Mouse (Mus musculus) hindbrain, embryonic 15.5 days (tissue): ENCODE measurements around the gene Alox12b. TPM values are rescaled to one million over a fixed set of nuclear protein-coding genes. Genes with fewer than 3 reads are reported as not detected.

Source experiments
- ATAC-seq: fragments of 200-750 bp; cut with Nextera tagmentation; 2 replicates; pipeline ENCODE4 v1.8.0; 2017; ENCODE audit warnings: low read depth, moderate number of reproducible peaks, moderate TSS enrichment; ENCODE audit not compliant: low FRiP score
- H3K27ac ChIP-seq: fragments of 300-500 bp; sonication (generic); replicated peaks from 2 replicates; pipeline ENCODE4 v1.5.1; 2015; ENCODE audit warnings: mild to moderate bottlenecking, inconsistent platforms
- H3K27me3 ChIP-seq: fragments of 300-500 bp; sonication (generic); 2 replicates; pipeline ENCODE4 v1.6.1; 2015; ENCODE audit warnings: control low read depth, inconsistent platforms
- H3K36me3 ChIP-seq: fragments of 300-500 bp; sonication (generic); 2 replicates; pipeline ENCODE4 v1.6.1; 2015; ENCODE audit warnings: control low read depth, inconsistent platforms
- H3K4me1 ChIP-seq: fragments of 300-500 bp; sonication (generic); replicated peaks from 2 replicates; pipeline ENCODE4 v1.6.1; 2015; ENCODE audit warnings: control low read depth, inconsistent platforms
- H3K4me2 ChIP-seq: fragments of 300-500 bp; sonication (generic); 2 replicates; pipeline ENCODE4 v1.6.1; 2015; ENCODE audit warnings: moderate library complexity, mild to moderate bottlenecking, inconsistent platforms
- H3K4me3 ChIP-seq: fragments of 300-500 bp; sonication (generic); 2 replicates; pipeline ENCODE4 v1.5.1; 2015; ENCODE audit warnings: mild to moderate bottlenecking, inconsistent platforms
- H3K9ac ChIP-seq: fragments of 300-500 bp; sonication (generic); 2 replicates; pipeline ENCODE4 v1.6.1; 2015; ENCODE audit warnings: inconsistent platforms
- H3K9me3 ChIP-seq: fragments of 300-500 bp; sonication (generic); 2 replicates; pipeline ENCODE4 v1.6.1; 2016; ENCODE audit warnings: control low read depth, inconsistent platforms
- WGBS: fragments of 180-500 bp; shearing (Covaris S2); methylation state at CpG from one replicate; pipeline ENCODE4 v1.1.7; 2015; 5-methylcytosine and 5-hydroxymethylcytosine counted together
- polyA plus RNA-seq: library from polyadenylated mRNA; unstranded; fragments of >200 nt; fragmentation: Nextera tagmentation; extraction: Ambion mirVana; gene quantifications from 2 replicates; pipeline ENCODE4 v1.2.1, GENCODE M21; 2015

Gene Alox12b
- 0.35 and 0.72 TPM in 2 replicates for polyA plus RNA-seq

GRCm38 (mm10) chr11:69156800-69157199 lies at the start of gene Alox12b:
TSS of gene Alox12b (plus strand) at chr11:69156989.
- 2% methylated on average over 18 of the region's 18 CpGs for WGBS
- peaks cover 9% of the 10 kb centered on the region; the same call in 1 of the 2 replicates for H3K27me3 ChIP-seq
- H3K4me2 ChIP-seq, result peak within 1 kb of the TSS; percentile 53

GRCm38 (mm10) chr11:69107676-69108075 lies 49.1 kb upstream of the Alox12b start:
- 92% methylated on average over 11 of the region's 11 CpGs for WGBS
- no peak overlapping the region for H3K27ac ChIP-seq
- H3K4me3 ChIP-seq, result no peak overlapping the region
- no peak overlapping the region for H3K4me2 ChIP-seq
- H3K9me3 ChIP-seq, result no peaks in the 10 kb centered on the region
- H3K36me3 ChIP-seq, result peaks cover 66% of the 10 kb centered on the region
- H3K9ac ChIP-seq, result no peak overlapping the region
- no peaks in the 10 kb centered on the region for H3K27me3 ChIP-seq
- ATAC-seq, result no peak
- H3K4me1 ChIP-seq, result peaks cover 11% of the 10 kb centered on the region; the same call in 1 of the 2 replicates

More at GRCm38 (mm10) chr11:69156800-69157199, at the start of gene Alox12b:
- Histone ChIP-seq H3K9ac (no peak within 1 kb of the TSS; the same call in 1 of the 2 replicates), H3K9me3 (no peaks in the 10 kb centered on the region), H3K4me3 (peak within 1 kb of the TSS; percentile 25), H3K4me1 (peaks cover 8% of the 10 kb centered on the region), H3K36me3 (no peaks in the 10 kb centered on the region), H3K27ac (no peak within 1 kb of the TSS)
- ATAC-seq, result peak; percentile 51; the same call in 1 of the 2 replicates

GRCm38 (mm10) chr11:69108223-69108622 lies 48.6 kb upstream of the Alox12b start:
- H3K36me3 ChIP-seq, result peaks cover 60% of the 10 kb centered on the region
- WGBS, result 92% methylated on average over 9 of the region's 9 CpGs
- no peak for ATAC-seq
- H3K27ac ChIP-seq, result no peak overlapping the region
- no peaks in the 10 kb centered on the region for H3K9me3 ChIP-seq
- H3K4me1 ChIP-seq, result peaks cover 11% of the 10 kb centered on the region; the same call in 1 of the 2 replicates
- H3K4me3 ChIP-seq, result no peak overlapping the region
- no peak overlapping the region for H3K4me2 ChIP-seq
- H3K27me3 ChIP-seq, result no peaks in the 10 kb centered on the region
- no peak overlapping the region for H3K9ac ChIP-seq

- Histone ChIP-seq H3K9me3 (no peaks in the 10 kb centered on the region), H3K9ac (no peak overlapping the region), H3K27me3 (no peaks in the 10 kb centered on the region), H3K4me2 (no peak overlapping the region), H3K4me1 (peaks cover 11% of the 10 kb centered on the region; the same call in 1 of the 2 replicates), H3K36me3 (peaks cover 50% of the 10 kb centered on the region), H3K27ac (no peak overlapping the region), H3K4me3 (no peak overlapping the region)
- ATAC-seq, result peak; percentile 27; the same call in 1 of the 2 replicates
- 85% methylated on average over 13 of the region's 13 CpGs for WGBS
Measured at GRCm38 (mm10) chr11:69109032-69109900, 47.5 kb upstream of the Alox12b start.

GRCm38 (mm10) chr11:69110319-69111046 lies 46.3 kb upstream of the Alox12b start:
- peaks cover 5% of the 10 kb centered on the region; the same call in 1 of the 2 replicates for H3K27me3 ChIP-seq
- H3K9ac ChIP-seq, result 0 out of 2 replicates have a peak overlapping the region, but pooled peaks have one; percentile 25
- ATAC-seq, result peak; percentile 75
- H3K36me3 ChIP-seq, result peaks cover 38% of the 10 kb centered on the region
- H3K9me3 ChIP-seq, result no peaks in the 10 kb centered on the region
- H3K4me2 ChIP-seq, result peak overlapping the region; percentile 61
- H3K4me1 ChIP-seq, result peaks cover 11% of the 10 kb centered on the region; the same call in 1 of the 2 replicates
- H3K4me3 ChIP-seq, result peak overlapping the region; percentile 42
- H3K27ac ChIP-seq, result peak overlapping the region; percentile 46
- WGBS, result under 1% methylated on average over 30 of the region's 30 CpGs

- H3K9me3 ChIP-seq, result no peaks in the 10 kb centered on the region
- H3K27ac ChIP-seq, result no peak overlapping the region; the same call in 1 of the 2 replicates
- peaks cover 10% of the 10 kb centered on the region for H3K27me3 ChIP-seq
- peaks cover 11% of the 10 kb centered on the region; the same call in 1 of the 2 replicates for H3K4me1 ChIP-seq
- 0 out of 2 replicates have a peak, but pooled peaks have one; percentile 16 for ATAC-seq
- 8% methylated on average over 21 of the region's 21 CpGs for WGBS
- H3K9ac ChIP-seq, result 0 out of 2 replicates have a peak overlapping the region, but pooled peaks have one; percentile 25
- H3K4me3 ChIP-seq, result peak overlapping the region; percentile 42
- H3K36me3 ChIP-seq, result peaks cover 30% of the 10 kb centered on the region
- H3K4me2 ChIP-seq, result peak overlapping the region; percentile 61
Measured at GRCm38 (mm10) chr11:69111051-69111810, 45.6 kb upstream of the Alox12b start.

- H3K4me3 ChIP-seq, result no peak overlapping the region
- peaks cover 10% of the 10 kb centered on the region for H3K27me3 ChIP-seq
- H3K27ac ChIP-seq, result no peak overlapping the region
- peak overlapping the region; percentile 61 for H3K4me2 ChIP-seq
- no peak for ATAC-seq
- peaks cover 28% of the 10 kb centered on the region for H3K36me3 ChIP-seq
- no peak overlapping the region for H3K9ac ChIP-seq
- WGBS, result 64% methylated on average over 4 of the region's 4 CpGs
- H3K4me1 ChIP-seq, result peaks cover 16% of the 10 kb centered on the region
- H3K9me3 ChIP-seq, result no peaks in the 10 kb centered on the region
Measured at GRCm38 (mm10) chr11:69111865-69112264, 44.9 kb upstream of the Alox12b start.

GRCm38 (mm10) chr11:69114018-69114417 lies 42.8 kb upstream of the Alox12b start:
- Histone ChIP-seq H3K27ac (no peak overlapping the region), H3K4me1 (peaks cover 31% of the 10 kb centered on the region), H3K9me3 (no peaks in the 10 kb centered on the region), H3K4me3 (no peak overlapping the region), H3K27me3 (peaks cover 10% of the 10 kb centered on the region), H3K36me3 (peaks cover 7% of the 10 kb centered on the region), H3K4me2 (no peak overlapping the region), H3K9ac (no peak overlapping the region)
- ATAC-seq, result no peak
- WGBS, result 88% methylated on average over 3 of the region's 3 CpGs

GRCm38 (mm10) chr11:69114621-69115020 lies 42.2 kb upstream of the Alox12b start:
- Histone ChIP-seq H3K9me3 (no peaks in the 10 kb centered on the region), H3K4me1 (peaks cover 37% of the 10 kb centered on the region), H3K9ac (no peak overlapping the region), H3K36me3 (peaks cover under 1% of the 10 kb centered on the region), H3K4me3 (no peak overlapping the region), H3K27me3 (peaks cover 10% of the 10 kb centered on the region), H3K27ac (no peak overlapping the region), H3K4me2 (no peak overlapping the region)
- 84% methylated on average over 3 of the region's 3 CpGs for WGBS
- ATAC-seq, result no peak

GRCm38 (mm10) chr11:69116843-69117242 lies 39.9 kb upstream of the Alox12b start:
- H3K9me3 ChIP-seq, result no peaks in the 10 kb centered on the region
- peak overlapping the region; percentile 86 for H3K4me3 ChIP-seq
- H3K4me1 ChIP-seq, result peaks cover 54% of the 10 kb centered on the region
- no peak overlapping the region for H3K27ac ChIP-seq
- peaks cover 16% of the 10 kb centered on the region for H3K27me3 ChIP-seq
- no peak for ATAC-seq
- no peak overlapping the region for H3K9ac ChIP-seq
- peak overlapping the region; percentile 98 for H3K4me2 ChIP-seq
- H3K36me3 ChIP-seq, result no peaks in the 10 kb centered on the region
- WGBS, result 57% methylated on average over 5 of the region's 5 CpGs
